Mouse (Mus musculus) T-cell, adult 2 months (primary cell): ENCODE data around the gene Evc2.

Experiments used
- DNase-seq: peaks from one replicate; pipeline ENCODE4 v3.0.0; 2022; ENCODE audit warnings: low spot score

The Evc2 gene

DNA sequence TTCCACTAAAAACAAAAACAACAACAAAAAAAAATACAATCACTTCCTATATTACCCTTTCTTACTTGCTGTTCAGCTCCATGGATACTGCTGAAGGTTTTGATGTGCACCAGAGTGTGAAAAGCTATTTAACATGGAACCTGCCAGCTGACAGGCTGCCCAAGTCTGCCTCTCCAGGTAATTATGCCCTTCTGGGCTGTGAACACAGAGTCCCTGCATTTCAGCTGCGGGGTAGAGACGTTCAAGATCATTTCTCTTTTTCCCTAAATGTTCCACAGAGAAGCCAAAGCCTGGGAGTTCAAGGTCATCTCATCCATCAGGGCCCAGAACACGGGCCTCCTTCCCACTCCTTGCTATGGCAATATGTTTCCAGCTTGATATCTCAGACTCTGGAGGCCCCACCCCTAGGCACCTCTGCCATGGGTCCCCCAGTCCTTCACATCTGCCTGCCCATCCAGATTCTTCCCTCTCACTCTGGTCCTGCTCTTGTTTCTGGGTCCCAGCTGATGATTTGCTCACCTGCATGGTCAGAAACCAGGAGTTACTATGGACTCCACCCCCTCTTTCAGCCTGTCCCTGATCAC is 133.8 kb downstream of the Evc2 start:
- no peak for DNase-seq
